Mouse (Mus musculus) intestine, embryonic 14.5 days (tissue): ENCODE data around the gene Tmem63b. TPM values are rescaled to one million over a fixed set of nuclear protein-coding genes. Genes with fewer than 3 reads are reported as not detected.
A peak's percentile ranks its signal among the peaks of the same experiment; 100 is the strongest.

Experiments
- ATAC-seq: fragments of 200-750 bp; cut with Nextera tagmentation; replicated peaks from 2 replicates; pipeline ENCODE4 v1.8.0; 2017; ENCODE audit warnings: low read depth, moderate number of reproducible peaks, moderate TSS enrichment, moderate library complexity; ENCODE audit not compliant: low FRiP score, low TSS enrichment
- DNase-seq: peaks from one replicate; pipeline ENCODE4 v3.0.0-alpha.2; 2018; ENCODE audit warnings: low spot score
- H3K27ac ChIP-seq: fragments of 300-500 bp; sonication (generic); 2 replicates; pipeline ENCODE4 v1.5.1; 2014; ENCODE audit warnings: low read depth, mild to moderate bottlenecking, control low read depth
- H3K27me3 ChIP-seq: fragments of 300-500 bp; sonication (generic); replicated peaks from 2 replicates; pipeline ENCODE4 v1.6.1; 2014; ENCODE audit warnings: low read length, control low read depth; ENCODE audit not compliant: control insufficient read depth, insufficient read depth
- H3K36me3 ChIP-seq: fragments of 300-500 bp; sonication (generic); 2 replicates; pipeline ENCODE4 v1.6.1; 2014; ENCODE audit warnings: low read length, control low read depth; ENCODE audit not compliant: control insufficient read depth, insufficient read depth
- H3K4me1 ChIP-seq: fragments of 300-500 bp; sonication (generic); replicated peaks from 2 replicates; pipeline ENCODE4 v1.6.1; 2014; ENCODE audit warnings: low read length, control low read depth, mixed read lengths; ENCODE audit not compliant: control insufficient read depth, insufficient read depth
- H3K4me2 ChIP-seq: fragments of 300-500 bp; sonication (generic); 2 replicates; pipeline ENCODE4 v1.6.1; 2014; ENCODE audit warnings: low read length
- H3K4me3 ChIP-seq: fragments of 300-500 bp; sonication (generic); 2 replicates; pipeline ENCODE4 v1.5.1; 2014; ENCODE audit warnings: low read depth, low read length, control low read depth, mixed read lengths
- H3K9ac ChIP-seq: fragments of 300-500 bp; sonication (generic); 2 replicates; pipeline ENCODE4 v1.6.1; 2014; ENCODE audit warnings: mild to moderate bottlenecking, low read length
- H3K9me3 ChIP-seq: fragments of 300-500 bp; sonication (generic); 2 replicates; pipeline ENCODE4 v1.6.1; 2016; ENCODE audit warnings: low read length, control low read depth; ENCODE audit not compliant: control insufficient read depth
- WGBS: fragments of 180-500 bp; shearing (Covaris S2); extraction: QIAGEN DNeasy Blood & Tissue Kit; methylation state at CpG from one replicate; pipeline ENCODE4 v1.1.7; 2014; 5-methylcytosine and 5-hydroxymethylcytosine counted together
- polyA plus RNA-seq: library from polyadenylated mRNA; unstranded; fragments of >200 nt; fragmentation: Nextera tagmentation; extraction: Ambion mirVana; gene quantifications from 2 replicates; pipeline ENCODE4 v1.2.1, GENCODE M21; 2014

Tmem63b gene
- polyA plus RNA-seq = 25.2 and 29.3 TPM in 2 replicates

DNA sequence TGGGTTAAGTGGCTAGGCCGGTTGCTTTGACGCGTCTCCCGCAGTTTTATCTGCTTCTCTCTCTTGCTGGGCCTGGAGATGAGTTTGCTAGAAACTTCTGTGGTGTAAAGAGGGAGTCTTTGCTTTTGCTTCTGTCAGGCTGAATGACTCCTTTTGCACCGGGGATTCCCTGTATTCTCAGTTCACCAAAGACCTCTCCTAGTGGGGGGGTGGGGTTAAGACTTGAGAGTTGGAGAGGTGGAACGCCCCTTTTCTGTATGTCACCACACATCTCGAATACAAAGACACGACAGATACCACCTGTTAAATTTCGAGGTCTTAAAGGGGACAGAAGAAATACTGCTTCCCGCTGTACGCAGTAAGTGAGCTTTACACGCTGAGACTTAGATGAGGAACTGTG, at the start of gene Tmem63b:
Gene Tmem63b, minus strand, starts transcription at position 190 of the 400 bp plus-strand sequence.
- WGBS = 5% methylated on average over 12 of the region's 12 CpGs
- Histone ChIP-seq H3K4me3 (peak within 1 kb of the TSS; percentile 92), H3K27ac (peak within 1 kb of the TSS; percentile 79), H3K27me3 (no peaks in the 10 kb centered on the region), H3K9me3 (no peaks in the 10 kb centered on the region), H3K36me3 (no peaks in the 10 kb centered on the region), H3K4me2 (peak within 1 kb of the TSS; percentile 65), H3K9ac (peak within 1 kb of the TSS; percentile 69), H3K4me1 (peaks cover 11% of the 10 kb centered on the region)
- no peak for DNase-seq
- 0 out of 2 replicates have a peak, but pooled peaks have one; percentile 2 for ATAC-seq

DNA sequence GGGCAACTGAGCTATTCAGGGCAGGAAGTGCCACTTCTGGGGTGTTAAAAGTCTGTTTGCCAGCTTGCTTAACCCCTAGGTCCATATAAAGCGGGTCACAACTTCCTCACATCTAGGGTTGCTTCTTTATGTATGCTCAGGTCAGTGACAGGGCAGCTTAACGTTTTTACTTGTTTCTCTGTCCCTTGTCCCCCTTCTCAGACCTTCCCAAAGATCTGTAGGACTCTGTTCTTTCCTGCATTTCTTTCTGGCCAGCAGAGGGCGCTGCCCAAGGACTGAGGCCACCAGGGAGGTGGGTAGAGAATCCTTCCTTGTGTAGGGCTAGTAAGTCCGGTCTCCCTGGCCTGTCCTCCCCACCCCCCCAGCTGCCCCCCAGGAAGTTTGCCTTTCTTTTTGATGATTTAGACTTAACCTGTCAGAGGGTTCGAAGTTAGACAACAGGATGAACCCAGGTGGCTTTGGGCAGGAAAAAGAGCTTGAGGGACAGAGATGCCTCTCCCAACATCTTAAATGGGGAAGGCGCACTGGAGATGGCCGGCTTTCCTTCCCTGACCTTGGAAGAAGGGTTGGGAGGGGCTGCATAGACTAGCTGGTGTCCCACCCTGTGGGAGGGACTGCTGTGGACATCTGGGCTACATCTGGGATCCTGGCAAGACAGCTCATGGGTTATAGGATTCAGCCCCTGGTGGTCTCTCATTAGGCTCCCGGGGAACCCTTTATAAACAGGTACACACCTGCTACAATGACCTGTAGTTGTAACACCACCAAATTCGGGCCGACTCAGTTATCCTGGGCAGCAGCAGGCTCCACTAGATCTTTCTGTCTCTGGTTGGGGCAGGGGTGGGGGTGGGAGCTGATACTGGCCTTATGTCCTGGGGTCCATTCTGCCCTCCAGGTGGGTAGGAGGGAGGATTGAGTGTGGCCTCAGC, 48.9 kb upstream of the Tmem63b start:
- WGBS = 9% methylated on average over 10 of the region's 10 CpGs
- no peaks in the 10 kb centered on the region for H3K36me3 ChIP-seq
- H3K4me2 ChIP-seq = peak overlapping the region; percentile 66
- peak overlapping the region; percentile 41 for H3K4me3 ChIP-seq
- peak overlapping the region; percentile 55 for H3K9ac ChIP-seq
- ATAC-seq = peak; percentile 46
- peak overlapping the region; percentile 95 for H3K27ac ChIP-seq
- H3K4me1 ChIP-seq = peaks cover 34% of the 10 kb centered on the region
- H3K9me3 ChIP-seq = no peaks in the 10 kb centered on the region
- H3K27me3 ChIP-seq = no peaks in the 10 kb centered on the region
- DNase-seq = peak; percentile 95

DNA sequence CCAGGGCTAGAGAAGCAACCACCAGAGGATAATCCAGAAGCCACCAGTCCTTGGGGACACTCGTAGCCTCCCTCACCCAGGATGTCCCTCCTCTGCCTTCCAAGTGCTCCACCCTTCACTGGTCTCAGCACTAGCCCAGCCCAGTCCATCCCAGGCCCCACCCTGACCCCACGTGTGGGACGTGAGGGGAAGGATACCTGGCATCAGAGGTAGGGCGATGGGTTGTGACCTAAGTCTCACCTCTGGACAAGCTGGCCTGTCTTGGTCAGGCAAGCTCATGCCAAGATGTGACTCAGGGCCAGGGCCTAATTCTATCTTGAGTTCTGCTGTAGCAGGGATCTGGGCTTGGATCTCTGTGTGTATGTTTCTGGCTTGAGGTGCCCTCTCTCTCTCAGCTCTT, 48.2 kb upstream of the Tmem63b start:
- Histone ChIP-seq H3K4me2 (no peak overlapping the region), H3K4me3 (no peak overlapping the region), H3K4me1 (peaks cover 34% of the 10 kb centered on the region), H3K36me3 (no peaks in the 10 kb centered on the region), H3K27me3 (no peaks in the 10 kb centered on the region), H3K9ac (no peak overlapping the region), H3K27ac (peak overlapping the region; percentile 47; the same call in 1 of the 2 replicates), H3K9me3 (no peaks in the 10 kb centered on the region)
- ATAC-seq (no peak), DNase-seq (peak; percentile 63)
- 86% methylated on average over 4 of the region's 4 CpGs for WGBS

DNA sequence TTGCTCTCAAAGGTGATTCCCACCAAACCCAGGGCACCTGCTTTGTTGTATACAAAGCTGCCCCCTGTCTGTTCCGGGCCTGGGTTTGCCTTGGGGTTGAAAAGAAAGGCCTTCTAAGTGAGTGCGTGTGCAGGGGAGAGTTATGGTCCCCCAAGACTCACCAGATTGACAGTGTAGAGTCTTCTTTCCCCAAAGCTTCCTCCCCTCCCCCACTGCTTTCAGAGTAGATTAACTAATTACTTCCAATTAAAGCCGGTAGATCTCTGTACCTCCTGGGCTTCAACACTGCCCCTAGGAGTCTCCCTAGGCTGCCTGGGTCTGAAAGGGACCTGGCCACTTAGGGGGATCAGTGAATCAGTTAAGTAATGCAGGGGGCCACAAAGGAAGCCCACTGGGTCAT, 47.6 kb upstream of the Tmem63b start:
- WGBS = 21% methylated on average over 3 of the region's 3 CpGs
- Histone ChIP-seq H3K4me1 (peaks cover 34% of the 10 kb centered on the region), H3K27ac (0 out of 2 replicates have a peak overlapping the region, but pooled peaks have one; percentile 14), H3K4me2 (peak overlapping the region; percentile 68), H3K9me3 (no peaks in the 10 kb centered on the region), H3K27me3 (no peaks in the 10 kb centered on the region), H3K36me3 (no peaks in the 10 kb centered on the region), H3K4me3 (peak overlapping the region; percentile 29; the same call in 1 of the 2 replicates), H3K9ac (peak overlapping the region; percentile 44; the same call in 1 of the 2 replicates)
- no peak for DNase-seq
- no peak for ATAC-seq

DNA sequence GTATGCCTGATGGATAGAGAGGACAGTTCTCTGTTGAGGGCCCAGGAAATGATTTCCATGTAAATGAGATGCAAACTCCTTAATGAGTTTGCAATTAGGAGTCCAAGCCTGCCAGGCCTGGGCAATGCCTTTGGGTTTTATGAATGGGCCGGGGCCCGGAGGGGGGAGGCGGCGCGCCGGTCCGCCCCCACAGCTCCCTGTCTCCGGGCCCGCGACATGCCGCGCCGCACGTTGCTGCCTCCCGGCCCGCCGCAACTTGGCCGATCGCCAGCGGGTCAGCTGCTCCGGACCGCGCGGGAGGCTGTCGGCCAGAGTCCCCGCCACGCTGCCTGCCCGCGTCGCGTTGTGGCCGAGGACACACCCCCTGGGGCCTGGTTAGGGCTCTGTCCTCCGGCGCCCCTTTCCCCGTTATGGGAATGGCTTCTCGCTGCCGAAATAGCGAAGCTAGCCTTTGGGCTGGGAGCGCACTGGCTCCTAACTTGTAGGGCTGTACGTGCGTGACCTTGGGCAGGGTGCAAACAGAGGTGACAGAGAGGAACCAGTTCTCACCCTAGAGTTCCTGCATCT, 47.1 kb upstream of the Tmem63b start, which contains the start of gene 1600014C23Rik:
Gene 1600014C23Rik, minus strand, starts transcription at position 110 of the 567 bp plus-strand sequence.
- Histone ChIP-seq H3K9ac (peak within 1 kb of the TSS; percentile 44), H3K4me2 (peak within 1 kb of the TSS; percentile 68), H3K4me1 (peaks cover 34% of the 10 kb centered on the region), H3K27me3 (no peaks in the 10 kb centered on the region), H3K4me3 (peak within 1 kb of the TSS; percentile 29), H3K27ac (0 out of 2 replicates have a peak within 1 kb of the TSS, but pooled peaks have one; percentile 14), H3K36me3 (no peaks in the 10 kb centered on the region), H3K9me3 (no peaks in the 10 kb centered on the region)
- peak; percentile 78 for DNase-seq
- no peak for ATAC-seq
- WGBS = under 1% methylated on average over 41 of the region's 41 CpGs

DNA sequence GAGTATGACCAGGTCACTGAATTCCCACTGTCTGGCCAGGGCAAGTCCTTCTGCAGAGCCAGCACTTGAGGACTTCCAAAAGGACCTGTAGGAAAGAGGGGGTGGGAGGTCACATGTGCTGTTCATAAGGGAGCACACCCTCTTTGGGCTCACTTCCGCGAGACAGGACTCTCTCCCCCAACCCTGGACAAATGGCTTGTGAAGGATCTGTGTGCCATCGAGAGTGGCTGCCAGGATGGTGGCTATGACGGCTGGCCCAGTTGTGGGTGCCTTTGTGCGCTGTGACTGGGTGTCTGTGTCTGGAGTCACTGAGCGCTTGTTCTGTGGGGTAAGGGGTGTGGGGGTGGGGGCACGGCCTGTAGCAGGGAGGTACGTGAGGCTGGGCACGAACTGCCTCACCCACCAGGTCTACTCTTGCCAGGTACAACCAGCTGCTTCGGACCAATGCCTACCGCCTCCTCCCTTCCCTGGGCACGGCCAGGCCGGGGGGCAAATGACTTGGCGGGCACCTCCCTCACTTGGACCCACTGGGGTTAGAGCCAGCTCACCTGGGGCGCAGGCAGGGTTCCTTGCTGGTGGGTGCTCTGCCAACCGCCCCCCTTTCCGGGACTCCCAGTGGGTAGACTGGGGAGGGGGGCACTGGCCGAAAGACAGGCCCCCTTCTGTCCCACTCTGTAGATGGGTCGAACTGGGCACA, 46.5 kb upstream of the Tmem63b start:
- 72% methylated on average over 19 of the region's 19 CpGs for WGBS
- ATAC-seq = no peak

DNA sequence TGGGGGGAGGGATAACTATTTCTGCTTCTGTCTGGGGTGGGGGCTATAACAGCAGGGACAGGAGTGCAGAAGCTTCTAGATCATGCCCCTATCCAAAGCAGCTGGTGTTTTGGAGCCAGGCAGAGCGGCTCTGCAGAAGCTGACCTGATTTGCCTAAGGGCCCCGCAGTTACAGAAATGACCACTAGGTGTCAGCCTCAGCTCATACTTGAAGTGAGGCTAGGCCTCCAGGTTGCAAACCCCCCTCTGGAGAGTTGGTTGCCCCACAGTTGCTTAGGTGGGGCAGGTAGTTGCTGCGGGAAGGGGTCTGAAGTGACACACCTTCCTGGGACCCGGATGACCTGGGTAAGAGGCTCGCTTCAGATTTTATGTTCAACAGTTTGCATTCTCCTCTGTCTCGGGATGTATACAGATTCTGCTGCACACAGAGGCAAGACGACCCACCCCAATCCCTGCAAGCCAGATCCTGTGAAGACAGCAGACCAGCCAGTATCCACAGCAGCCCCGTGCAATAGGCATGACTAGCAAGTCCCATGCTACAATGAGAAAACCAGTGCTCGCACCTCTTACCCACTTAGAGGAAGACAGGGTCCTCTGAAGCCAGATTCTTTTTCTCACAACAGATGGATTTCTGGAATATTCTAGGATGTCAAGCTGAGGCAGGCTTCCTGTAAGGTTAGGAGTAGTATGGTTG, 44.6 kb upstream of the Tmem63b start:
- ATAC-seq = no peak
- H3K36me3 ChIP-seq = no peaks in the 10 kb centered on the region
- no peak overlapping the region for H3K4me3 ChIP-seq
- H3K4me1 ChIP-seq = peaks cover 31% of the 10 kb centered on the region
- DNase-seq = peak; percentile 98
- no peaks in the 10 kb centered on the region for H3K27me3 ChIP-seq
- H3K4me2 ChIP-seq = no peak overlapping the region
- 25% methylated on average over 9 of the region's 9 CpGs for WGBS
- no peak overlapping the region for H3K27ac ChIP-seq
- no peaks in the 10 kb centered on the region for H3K9me3 ChIP-seq
- H3K9ac ChIP-seq = no peak overlapping the region

More for the DNA sequence above, 46.5 kb upstream of the Tmem63b start:
- Histone ChIP-seq H3K4me1 (peaks cover 34% of the 10 kb centered on the region), H3K9ac (peak overlapping the region; percentile 44), H3K4me3 (peak overlapping the region; percentile 29), H3K27ac (no peak overlapping the region), H3K4me2 (peak overlapping the region; percentile 68), H3K27me3 (no peaks in the 10 kb centered on the region), H3K36me3 (no peaks in the 10 kb centered on the region), H3K9me3 (no peaks in the 10 kb centered on the region)
- DNase-seq = no peak

DNA sequence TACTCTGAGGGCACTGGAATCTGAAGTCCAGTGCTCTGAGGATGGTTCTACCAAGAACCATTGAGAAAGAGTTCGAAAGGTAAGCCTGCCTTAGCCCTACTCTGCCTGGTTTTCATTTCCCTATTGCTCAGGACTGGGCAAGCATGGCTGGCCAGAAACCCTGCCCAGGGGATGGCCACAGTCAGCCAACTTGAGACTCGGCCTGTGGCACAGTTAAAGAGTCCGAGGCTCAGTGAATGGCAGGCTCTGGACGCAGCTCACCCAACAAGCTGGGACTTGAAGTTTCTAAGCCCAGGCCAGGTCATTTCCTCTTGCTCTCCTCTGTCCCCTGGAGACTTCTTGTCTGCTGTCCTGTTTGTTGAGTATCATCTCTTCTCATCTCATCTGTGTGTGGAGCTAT, 44.0 kb upstream of the Tmem63b start:
- Histone ChIP-seq H3K4me3 (no peak overlapping the region), H3K36me3 (no peaks in the 10 kb centered on the region), H3K4me2 (no peak overlapping the region), H3K27me3 (no peaks in the 10 kb centered on the region), H3K9me3 (no peaks in the 10 kb centered on the region), H3K9ac (no peak overlapping the region), H3K4me1 (peaks cover 25% of the 10 kb centered on the region), H3K27ac (no peak overlapping the region)
- DNase-seq (no peak), ATAC-seq (no peak)
- WGBS = 91% methylated on average over 4 of the region's 4 CpGs
